Mouse (Mus musculus) forebrain, embryonic 11.5 days (tissue): ENCODE measurements around the gene Ubap1l. TPM values are rescaled to one million over a fixed set of nuclear protein-coding genes. Genes with fewer than 3 reads are reported as not detected.

Experiments used
- polyA plus RNA-seq: library from polyadenylated mRNA; unstranded; fragments of >200 nt; fragmentation: Nextera tagmentation; extraction: Ambion mirVana; gene quantifications from 2 replicates; pipeline ENCODE4 v1.2.1, GENCODE M21; 2014

Gene Ubap1l
- polyA plus RNA-seq, 1 experiment from 2014 or later = 0.52 TPM

Other genes with a start within 250 kb of the Ubap1l start
- 81.2 and 83.8 TPM in 2 replicates for gene Igdcc3, start 219.9 kb upstream of the Ubap1l start, polyA plus RNA-seq
- 5.4 and 6.6 TPM in 2 replicates for gene Parp16, start 165.7 kb upstream of the Ubap1l start, polyA plus RNA-seq
- 0.52 and 0.92 TPM in 2 replicates for gene Cilp, start 95.9 kb upstream of the Ubap1l start, polyA plus RNA-seq
- 50.6 and 51.3 TPM in 2 replicates for gene Clpx, start 66.8 kb upstream of the Ubap1l start, polyA plus RNA-seq
- gene Pdcd7, start 14.9 kb upstream of the Ubap1l start, polyA plus RNA-seq = 13.1 and 15.6 TPM in 2 replicates
- 0.29 and 0.48 TPM in 2 replicates for gene Kbtbd13, start 30.6 kb downstream of the Ubap1l start, polyA plus RNA-seq
- 6.7 and 7.2 TPM in 2 replicates for gene Rasl12, start 37.5 kb downstream of the Ubap1l start, polyA plus RNA-seq
- not detected in 2 replicates for gene Slc51b, start 61.9 kb downstream of the Ubap1l start, polyA plus RNA-seq
- gene Mtfmt, start 74.7 kb downstream of the Ubap1l start, polyA plus RNA-seq = 19.6 and 20.4 TPM in 2 replicates
- gene Spg21, start 99.9 kb downstream of the Ubap1l start, polyA plus RNA-seq = 95.5 and 110 TPM in 2 replicates
- 0.20 TPM in 1 of 2 replicates, not detected in the other for gene Ankdd1a, start 159.2 kb downstream of the Ubap1l start, polyA plus RNA-seq
- 8.3 and 8.8 TPM in 2 replicates for gene Plekho2, start 219.0 kb downstream of the Ubap1l start, polyA plus RNA-seq
- gene Pif1, start 226.1 kb downstream of the Ubap1l start, polyA plus RNA-seq = 26.2 and 31.8 TPM in 2 replicates